Mouse (Mus musculus) layer of hippocampus, postnatal 25 days (tissue): ENCODE results near the gene Ces1a. TPM values are rescaled to one million over a fixed set of nuclear protein-coding genes. Genes with fewer than 3 reads are reported as not detected.

Experiments
- DNase-seq, 2 experiments: peaks; one replicate each; pipeline ENCODE4 v3.0.0; 2022; ENCODE audit warnings: mixed read lengths in 2 of 2, low spot score in 1 of 2; ENCODE audit errors: extremely low spot score in 1 of 2
- total RNA-seq, 2 experiments: library from RNA; stranded (reverse); gene quantifications; 2 replicates each; pipeline ENCODE4 v1.2.3; 2021

Ces1a gene
- not detected for total RNA-seq

DNA sequence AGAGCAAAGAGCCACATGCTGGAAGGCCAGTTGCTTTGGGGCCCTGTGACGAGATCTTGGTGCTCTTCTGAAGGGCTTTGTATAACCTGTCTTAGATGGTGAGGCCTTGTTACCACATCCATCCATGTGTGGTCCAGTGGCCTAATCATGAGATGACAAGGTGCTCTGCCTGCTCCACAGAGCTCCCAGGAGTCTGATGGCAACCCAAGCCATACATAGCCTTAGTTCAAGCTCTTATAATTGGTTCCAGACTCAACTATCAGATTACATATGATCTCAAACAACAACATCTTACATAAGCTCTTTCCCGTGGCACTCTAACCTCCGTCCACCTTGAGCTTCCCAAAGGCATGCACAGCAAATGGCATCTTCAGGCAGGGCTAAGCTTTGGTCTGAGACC is at the start of gene Ces1a:
Gene Ces1a, minus strand, starts transcription at position 101 of the 400 bp plus-strand sequence.
- DNase-seq: no peak

DNA sequence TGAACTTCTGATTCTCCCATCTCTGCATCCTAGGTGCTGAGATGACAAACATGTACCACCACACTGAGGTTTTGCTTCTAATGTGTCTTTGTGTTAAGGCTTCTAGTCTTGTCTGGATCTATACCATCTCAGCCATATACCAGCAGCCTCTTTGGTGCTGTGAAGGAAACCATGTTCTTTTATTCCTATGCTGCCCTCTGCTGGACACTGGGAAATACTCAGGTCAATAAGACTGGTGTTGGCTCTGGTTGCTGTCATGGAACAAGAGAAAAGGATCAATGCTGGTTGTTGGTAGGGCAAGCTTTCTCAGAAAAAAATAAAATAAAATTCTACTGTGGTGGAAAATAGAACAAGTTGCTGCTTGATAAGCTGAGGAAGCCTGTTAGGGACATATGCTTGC is 47.4 kb upstream of the Ces1a start:
- peak; percentile 6 to 27 for DNase-seq

DNA sequence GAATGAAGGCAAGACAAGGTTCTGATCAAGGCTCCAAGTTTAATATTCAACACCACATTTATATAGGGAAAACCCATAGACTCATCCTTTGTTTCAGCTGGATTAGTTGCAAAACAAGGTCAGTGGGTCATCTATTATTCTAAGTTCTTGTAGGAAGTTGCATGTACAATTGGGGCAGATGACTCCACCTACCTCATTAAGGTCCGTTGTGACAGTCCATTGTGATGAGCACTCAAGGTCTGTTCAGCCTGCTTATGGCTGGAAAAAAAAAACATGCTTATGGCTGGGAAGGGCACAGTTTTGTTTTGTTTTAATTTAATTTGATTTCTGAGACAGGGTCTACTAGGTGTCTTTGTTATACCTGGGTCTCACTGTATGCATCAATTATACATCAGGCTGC is 43.3 kb upstream of the Ces1a start:
- DNase-seq: no peak

DNA sequence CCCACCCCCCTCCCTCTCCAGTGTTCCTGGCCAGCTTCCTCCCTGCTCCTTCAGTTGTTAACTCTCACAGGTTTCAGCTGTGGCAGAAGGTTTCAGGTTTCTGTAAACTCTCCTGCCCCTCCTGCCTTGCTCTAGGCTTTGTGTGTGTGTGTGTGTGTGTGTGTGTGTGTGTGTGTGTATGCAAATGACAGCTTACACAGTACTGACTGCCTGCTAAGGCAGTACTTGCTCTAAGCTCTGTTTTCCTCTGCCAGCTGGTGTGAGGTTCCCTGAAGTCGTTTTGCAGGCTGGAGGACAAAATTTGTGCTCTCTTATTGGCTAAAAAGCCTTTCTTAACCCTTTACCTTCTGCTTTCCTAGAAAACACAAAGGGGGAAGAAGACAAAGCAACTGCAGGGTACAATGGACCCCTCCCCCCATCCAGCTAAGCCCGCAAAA is 40.7 kb upstream of the Ces1a start:
- DNase-seq: no peak

DNA sequence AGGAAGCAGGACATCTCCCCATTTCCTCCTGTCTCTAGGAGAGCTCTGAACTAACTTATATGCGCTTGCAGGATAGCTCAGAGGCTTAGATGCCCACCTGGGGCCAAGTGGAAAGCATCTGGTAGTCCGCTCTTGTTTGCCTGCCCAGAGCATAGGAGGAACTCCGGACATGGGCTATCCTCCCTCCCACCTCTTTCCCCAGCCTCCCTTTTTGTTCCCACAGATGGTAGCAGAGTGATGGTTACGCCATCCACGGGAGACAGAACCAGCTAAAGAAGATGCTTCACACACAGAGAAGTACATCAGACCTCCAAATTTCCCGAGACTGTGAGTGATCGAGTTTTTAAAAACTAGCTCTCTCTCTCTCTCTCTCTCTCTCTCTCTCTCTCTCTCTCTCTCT is 40.2 kb upstream of the Ces1a start:
- DNase-seq: no peak

DNA sequence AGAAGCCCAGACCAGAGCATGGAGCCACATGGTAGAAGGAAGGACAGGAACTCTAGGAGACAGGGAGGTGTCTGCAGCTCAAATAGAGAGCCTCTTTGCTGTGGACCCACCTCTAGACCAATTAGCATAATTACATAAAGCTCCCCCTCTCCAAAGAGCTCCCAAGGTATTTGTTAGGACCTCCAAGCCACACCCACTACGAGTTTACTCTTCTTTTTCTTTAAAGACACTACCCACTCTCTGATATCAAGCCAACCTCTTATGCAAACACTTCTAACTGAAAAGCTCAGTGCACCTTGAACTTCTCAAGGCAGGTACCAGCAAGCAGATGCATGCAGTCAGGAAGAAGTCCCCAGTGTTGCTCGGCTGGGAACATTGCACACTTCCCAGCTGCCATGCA is 31.9 kb upstream of the Ces1a start, which contains the start of gene Ces1b:
Gene Ces1b, minus strand, starts transcription at position 131 of the 400 bp plus-strand sequence.
- DNase-seq: no peak

DNA sequence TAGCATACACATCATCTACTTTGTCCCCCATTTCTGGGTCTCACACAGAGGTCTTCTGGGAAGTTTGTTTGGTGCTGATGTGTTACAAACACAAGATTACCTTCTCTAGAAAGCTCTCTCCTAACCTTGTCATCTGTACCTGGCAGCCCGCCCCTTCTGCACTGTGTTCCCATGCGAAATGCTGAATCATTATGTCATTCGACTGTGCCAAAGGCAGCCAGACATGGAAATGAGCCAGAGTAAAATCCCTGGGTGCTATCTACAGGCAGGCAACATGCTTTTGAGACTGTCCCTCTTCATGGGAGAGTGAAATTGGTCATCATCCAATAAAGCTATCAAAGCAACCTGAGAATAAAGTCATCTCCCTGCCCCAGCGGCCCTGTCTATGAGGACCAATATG is 27.3 kb upstream of the Ces1a start:
- DNase-seq: no peak

DNA sequence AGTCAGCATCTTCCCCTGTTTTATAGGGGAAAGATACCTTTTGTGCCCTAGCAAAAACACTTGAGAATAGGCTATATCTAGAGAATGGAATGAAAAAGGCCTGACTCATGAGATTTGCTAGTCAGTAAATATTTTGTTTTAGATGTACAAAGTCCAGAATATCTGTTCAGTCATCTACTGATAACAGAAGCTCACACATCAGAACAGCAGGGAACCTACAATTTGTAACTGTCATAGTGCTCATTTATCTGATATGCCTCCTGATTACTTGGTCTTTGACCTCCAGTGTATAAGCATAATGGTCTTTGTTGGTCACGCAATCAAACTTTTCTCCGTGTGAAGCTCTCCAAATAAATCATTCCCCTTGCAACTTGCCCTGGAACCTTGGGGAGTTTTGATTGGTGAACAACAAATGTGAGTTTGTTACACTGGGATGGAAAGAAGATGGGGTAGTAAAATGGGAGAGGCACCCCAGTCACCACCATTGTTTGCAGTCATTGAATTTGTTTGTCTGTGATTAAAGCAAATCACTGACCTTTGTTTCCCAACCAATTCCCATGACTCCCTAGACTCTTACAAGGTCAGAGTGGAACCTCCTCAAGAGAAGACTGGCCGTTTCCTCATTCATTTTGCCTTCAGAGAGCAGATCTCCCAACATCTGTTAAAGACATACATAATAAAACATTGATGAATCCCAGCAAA is 15.6 kb upstream of the Ces1a start:
- DNase-seq: no peak

DNA sequence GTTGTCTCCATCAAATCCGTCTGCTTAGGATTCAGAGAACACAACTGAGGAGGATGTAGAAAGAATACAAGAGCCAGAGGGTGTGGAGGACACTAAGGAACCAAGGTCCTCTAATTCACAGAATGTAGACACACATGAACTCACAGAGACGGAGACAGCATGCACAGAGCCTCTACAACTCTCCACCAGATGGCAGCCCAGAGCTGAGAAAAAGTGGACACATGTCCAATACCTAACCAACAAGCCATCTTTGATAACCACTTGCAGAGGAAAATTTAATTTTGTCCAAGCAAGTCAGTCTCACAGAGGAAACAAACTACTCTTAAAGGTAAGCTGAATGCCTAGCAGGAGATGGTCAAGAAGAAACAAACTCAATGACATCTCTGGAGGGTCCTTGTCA is 11.2 kb upstream of the Ces1a start:
- DNase-seq: peak; percentile 23 to 79

DNA sequence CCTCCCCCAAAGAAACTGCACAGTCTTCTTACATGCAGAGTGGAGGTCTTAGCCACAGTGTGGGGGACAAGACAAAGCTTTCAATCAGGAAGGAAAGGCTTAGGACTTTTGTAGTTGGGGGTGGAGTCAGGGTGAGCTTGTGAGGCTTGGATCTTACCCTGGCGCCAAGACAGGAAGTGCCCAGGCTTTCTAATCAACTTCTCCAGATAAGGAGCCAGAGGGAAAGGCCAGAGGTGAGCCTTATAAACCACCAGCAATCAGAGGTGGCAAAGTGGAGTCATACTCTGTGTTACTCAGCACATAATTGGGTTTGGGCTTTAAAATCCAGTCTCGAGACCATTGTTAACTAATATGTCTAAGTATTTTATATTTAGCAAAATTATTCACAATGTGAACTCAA is 7.2 kb upstream of the Ces1a start:
- DNase-seq: no peak

DNA sequence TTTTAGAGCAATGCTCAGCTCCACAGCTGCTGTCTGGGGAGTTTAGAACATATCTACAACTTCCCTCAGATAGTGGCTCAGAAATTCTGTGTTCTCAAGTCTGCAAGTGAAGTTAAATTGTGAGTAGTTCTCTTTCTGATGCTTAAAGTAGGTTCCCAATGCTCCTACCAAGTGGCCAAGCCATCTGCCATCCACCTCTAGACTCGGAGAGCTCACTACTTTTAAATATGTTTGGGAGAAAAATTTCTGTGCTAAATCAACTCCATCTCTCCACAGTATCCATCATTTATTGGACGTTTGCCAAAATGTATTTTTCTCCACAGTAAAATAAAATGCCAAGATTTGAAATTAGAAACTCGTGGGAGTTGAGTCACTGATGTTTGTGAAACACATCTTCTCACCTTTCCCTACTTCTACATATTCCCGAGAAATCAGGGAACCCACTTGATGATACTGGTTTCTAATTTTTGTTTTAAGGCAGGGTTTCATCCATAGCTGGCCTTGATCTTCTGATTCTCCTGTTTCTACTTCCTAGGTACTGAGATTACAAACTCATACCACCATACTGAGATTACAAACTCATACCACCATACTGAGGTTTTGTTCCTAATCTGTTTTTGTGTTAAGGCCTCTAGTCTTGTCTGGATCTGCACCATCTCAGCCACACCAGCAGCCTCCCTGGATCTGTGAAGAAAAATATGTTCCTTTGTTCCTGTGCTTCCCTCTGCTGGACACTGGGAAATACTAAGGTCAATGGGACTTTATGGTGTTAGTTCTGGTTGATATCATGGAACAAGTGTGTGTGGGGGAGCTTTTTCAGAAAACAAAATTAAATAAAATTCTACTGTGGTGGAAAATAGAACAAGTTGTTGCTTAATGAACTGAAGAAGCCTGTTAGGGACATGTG is 771 bp upstream of the Ces1a start:
- DNase-seq: no peak

DNA sequence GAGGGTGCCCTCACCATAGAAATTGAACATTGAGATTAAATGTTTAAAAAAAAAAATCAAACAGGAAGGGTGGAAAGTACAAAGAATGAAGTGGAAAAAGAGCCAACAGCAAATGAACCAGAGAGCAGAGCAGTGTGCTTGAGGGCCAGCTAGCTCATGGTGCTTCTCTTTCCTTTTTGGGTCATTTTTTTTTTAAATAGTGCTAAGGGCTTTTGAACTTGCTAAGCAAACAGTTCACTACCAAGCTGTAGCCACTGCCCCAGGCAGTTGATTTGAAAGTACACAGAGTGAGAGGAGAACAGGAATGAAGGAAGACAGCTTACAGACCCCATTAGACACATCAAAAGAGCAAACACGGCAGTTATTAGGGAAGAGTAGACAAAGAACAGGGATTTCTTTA is 4.9 kb downstream of the Ces1a start:
- no peak for DNase-seq

DNA sequence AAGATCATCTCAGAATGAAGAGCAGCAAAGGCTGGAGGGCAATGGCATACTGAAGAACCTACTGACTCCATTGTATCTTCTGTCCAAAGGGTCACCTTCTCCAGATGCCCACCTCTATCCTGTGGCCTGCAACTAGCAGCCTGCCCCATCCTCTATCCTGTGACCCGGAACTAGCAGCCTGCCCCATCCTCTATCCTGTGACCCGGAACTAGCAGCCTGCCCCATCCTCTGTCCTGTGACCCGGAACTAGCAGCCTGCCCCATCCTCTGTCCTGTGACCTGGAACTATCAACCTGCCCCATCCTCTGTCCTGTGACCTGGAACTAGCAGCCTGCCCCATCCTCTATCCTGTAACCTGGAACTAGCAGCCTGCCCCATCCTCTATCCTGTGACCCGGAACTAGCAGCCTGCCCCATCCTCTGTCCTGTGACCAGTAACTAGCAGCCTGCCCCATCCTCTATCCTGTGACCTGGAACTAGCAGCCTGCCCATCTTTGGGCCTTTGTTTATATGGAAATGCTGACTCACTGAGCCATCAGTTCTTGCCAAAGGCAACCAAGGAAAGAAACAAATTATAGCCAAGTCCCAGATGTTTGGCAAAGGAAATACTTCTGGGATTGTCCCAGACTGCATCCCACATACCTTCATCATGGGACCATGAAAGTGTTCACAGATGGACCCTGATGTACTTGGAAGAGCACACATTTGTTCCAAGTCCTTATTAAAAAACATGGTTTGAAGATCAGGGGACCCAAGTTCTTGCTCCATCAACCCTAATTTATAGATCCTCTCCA is 7.0 kb downstream of the Ces1a start:
- DNase-seq: no peak

DNA sequence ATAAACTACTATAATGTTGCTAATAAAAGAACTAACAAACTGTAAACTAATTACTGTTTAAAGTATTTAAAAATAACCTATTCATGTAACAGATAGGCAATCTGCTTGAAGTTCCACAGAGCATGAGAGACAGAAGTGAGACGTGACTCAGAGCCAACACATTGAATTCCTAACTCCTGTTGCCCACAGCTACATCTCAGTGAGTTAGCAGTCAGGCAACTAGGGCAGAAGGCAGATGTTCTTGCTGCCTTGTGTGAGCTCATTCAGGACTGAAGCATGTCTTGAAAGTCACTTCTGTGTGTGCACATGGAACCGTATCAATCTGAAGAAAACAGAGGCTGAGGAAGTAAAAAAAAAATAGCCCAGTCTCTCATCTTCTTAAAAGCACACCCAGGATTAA is 7.7 kb downstream of the Ces1a start:
- no peak for DNase-seq

DNA sequence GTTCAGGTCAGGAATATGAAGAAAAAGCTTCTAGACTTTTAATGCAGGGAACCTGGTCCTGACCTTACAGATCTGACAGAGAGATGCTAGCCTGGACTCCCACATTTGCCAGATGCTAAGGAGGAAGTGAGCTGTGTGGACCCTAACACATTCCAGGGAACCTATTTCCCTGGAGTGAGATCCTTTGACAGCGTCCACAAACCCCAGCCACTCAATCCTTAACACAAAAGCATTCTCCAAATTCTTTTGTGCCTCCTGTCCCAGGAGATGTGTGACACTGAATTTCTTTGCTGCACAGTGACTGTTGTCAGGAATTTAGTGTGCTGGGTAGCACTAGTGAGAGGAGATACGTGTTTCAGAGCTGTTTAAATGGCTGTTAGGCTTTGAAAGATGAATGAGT is 9.2 kb downstream of the Ces1a start:
- DNase-seq: no peak

DNA sequence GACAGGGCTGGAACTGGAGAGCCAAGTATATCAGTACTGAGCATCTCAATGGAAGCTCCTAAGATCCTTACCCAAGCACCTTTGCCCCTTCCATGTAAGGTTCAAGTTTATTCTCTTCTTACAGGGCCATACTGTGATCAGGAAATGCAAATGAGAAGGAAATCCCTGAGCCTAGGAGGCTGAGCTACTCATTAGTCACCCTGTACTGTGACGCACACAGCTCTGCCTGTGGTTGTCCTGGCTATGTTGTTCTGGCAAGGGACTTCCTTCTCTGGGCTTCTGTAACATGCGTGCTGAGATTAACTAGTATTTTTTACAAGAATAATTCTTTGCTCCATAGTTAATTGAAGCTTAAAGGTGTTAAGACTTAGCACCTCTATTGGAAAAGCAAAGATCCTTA is 17.3 kb downstream of the Ces1a start:
- no peak for DNase-seq

DNA sequence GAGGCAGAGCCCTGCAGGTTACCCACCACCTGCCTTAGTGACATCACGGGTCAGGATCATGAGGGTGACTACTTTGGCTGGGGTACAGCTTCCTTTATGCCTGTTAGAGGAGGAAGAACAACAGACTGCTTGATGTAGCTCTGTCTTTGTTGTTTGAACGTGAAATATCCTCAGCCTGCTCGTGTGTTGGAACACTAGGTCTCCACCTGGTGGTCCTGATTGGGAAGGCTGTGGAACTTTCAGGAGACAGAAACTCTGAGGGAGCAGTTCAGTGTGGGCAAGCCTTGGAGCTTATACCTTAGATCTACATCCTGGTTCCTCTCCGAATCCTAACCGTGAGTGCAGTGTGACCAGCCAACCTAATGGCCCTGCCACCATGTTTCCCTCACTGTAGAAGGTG is 26.3 kb downstream of the Ces1a start:
- no peak for DNase-seq

DNA sequence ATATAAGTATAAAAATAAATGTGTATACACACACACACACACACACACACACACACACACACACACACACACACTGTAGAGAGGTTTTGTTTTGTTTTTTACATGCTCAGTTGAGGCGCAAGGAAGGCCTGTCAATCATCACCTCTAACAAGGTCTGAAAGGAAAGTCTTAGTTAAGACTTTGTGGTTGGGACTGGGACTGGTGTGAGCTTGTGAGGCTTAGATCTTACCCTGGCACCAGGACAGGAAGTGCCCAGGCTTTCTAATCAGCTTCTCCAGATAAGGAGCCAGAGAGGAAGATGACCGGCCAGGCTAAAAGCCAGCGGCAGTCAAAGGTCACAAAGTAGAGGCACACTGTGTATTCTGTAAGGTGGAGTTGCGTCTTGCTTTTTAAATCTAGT is 33.7 kb downstream of the Ces1a start:
- DNase-seq: no peak

DNA sequence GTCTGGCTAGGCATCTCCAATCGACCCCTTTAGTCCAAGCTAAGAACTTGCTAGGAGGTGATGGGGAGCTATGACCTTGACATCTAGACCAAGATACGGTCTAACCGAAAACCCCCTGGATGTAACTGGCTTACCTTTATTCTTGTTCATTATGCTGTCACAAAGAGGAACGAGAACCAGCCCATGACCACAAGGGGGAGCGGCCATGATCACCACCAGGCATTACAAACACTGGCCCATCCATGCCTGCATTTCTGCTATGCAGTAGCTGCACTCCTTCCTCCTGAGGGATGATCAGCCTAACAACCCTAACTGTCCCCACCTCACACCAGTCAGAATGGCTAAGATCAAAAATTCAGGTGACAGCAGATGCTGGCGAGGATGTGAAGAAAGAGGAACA is 35.8 kb downstream of the Ces1a start:
- DNase-seq: no peak

DNA sequence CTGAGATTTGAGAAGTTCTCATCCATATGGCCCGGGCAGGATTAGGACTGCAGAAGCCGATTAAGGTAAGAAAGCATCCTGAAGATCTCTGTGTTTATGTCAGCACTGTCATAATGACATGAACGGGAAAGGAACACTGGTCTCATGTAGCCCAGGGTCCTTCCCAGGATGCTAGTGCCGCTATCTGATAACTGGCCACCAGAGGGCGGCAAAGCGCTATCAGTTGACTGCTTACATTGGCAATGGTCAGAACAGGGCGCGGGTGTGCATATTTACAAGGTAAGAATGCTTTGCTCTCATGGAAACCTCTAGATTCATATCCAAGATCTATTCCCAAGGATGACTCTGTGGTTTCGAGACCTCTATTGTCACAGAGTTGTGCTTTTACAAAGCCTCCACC is 36.6 kb downstream of the Ces1a start:
- peak; percentile 83 to 98 for DNase-seq

DNA sequence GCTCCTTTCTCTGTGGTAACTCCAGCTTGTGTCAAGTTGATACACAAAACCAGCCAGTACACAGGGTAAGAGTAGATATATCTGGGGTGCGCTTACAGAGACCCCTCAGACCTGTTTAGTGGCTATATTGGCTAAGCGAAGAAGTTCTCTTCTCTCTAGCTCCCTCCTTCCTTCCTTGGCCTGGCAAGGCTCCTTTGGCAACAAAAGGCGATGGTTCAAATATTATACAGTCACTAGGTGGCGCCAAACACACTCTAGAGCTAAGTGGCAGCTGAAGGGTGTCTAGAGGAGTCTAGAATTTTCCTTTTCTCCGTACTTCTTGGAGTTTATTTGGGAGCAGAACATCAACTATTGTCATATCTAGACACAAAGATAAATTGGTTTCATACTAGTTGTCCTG is 37.7 kb downstream of the Ces1a start:
- DNase-seq: peak in 1 of 2 experiments; percentile 39
